Comparison of ENCODE assay signal across 11 mouse cellular contexts in the genomic region with DNA sequence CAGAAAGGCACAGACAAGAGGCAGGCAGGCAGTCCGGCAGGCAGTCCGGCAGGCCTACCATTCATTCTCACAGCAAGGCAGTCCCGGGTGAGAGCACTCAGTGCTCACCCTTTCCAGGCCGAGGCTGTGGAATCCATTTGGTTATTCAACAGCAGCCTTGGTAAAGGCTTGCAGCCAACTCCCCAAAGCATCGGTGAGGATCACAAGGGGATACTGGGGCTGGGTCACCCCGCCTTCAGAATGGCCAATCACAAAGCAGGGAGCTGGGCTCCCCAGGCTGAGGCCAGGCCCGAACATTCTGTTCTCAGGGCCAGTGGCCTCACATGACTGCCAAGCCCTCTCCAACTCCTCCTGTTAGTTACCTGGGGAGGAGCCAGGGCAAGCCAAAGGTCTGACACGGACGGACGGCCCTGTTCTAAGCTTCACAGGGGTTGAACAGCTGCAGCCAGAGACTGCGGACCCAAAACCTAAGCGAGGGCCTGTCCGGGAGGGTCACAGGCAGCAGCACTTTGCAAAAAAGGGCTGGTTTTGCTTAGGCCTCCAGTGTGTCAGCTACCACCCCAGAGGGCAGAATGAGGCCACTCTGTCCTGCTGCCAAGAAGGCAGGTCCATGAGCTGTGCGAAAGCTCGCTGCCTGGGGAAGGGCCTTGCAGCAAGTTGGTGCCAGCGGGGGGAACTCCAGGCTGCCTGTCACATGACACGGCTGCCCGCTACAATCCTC. TPM values are rescaled to one million over a fixed set of nuclear protein-coding genes. Genes with fewer than 3 reads are reported as not detected.
DNase-seq lines count a peak whose midpoint lies in the region; ATAC-seq lines count a peak whose summit lies in the region.
"Had no signal": no experiment of that assay in that cellular context is flagged by ENCODE, and none has a peak within 500 bp of the region (broad histone marks: within the 10 kb centered on the region; RNA-seq: fewer than 3 reads in every experiment).

No protein-coding gene starts in this region.

- no peak overlapping the region for H3K4me3 ChIP-seq in hindbrain, embryonic 15.5 days
- no peak overlapping the region for H3K4me3 ChIP-seq in hindbrain, embryonic 12.5 days
- H3K4me3 ChIP-seq: limb, embryonic 12.5 days; neural tube, embryonic 13.5 days had no signal

- 77% methylated on average over 18 of the region's 18 CpGs for WGBS in hindbrain, embryonic 15.5 days
- WGBS in hindbrain, embryonic 12.5 days = 87% methylated on average over 18 of the region's 18 CpGs

- ATAC-seq in hindbrain, embryonic 15.5 days (ENCODE audit: low FRiP score, low read depth) = peak; percentile 54
- no peak for ATAC-seq in hindbrain, embryonic 12.5 days (ENCODE audit: low FRiP score)

- peaks cover 15% of the 10 kb centered on the region for H3K4me1 ChIP-seq in hindbrain, embryonic 15.5 days (replicated peaks)
- H3K4me1 ChIP-seq in hindbrain, embryonic 12.5 days = peaks cover 7% of the 10 kb centered on the region

- DNase-seq in adrenal gland, adult 18-20 months (ENCODE audit: low spot score in 2 of 2) = peak; percentile 38 to 47
- peak; percentile 56 to 59 for DNase-seq in frontal cortex, adult 2 months (ENCODE audit: extremely low spot score in 1 of 2, low spot score in 1 of 2)
- DNase-seq in kidney, adult 18-20 months = peak; percentile 93
- peak; percentile 53 to 75 for DNase-seq in left cerebral cortex, postnatal 14 days (ENCODE audit: low spot score in 2 of 2)
- no peak for DNase-seq in c-Kit-positive CD71-positive TER-119-positive erythroid progenitor cells, embryonic 14.5 days (ENCODE audit: low spot score)
- no peak for DNase-seq in thymus, postnatal 10 days (ENCODE audit: low spot score in 2 of 2)

- peaks cover 14% of the 10 kb centered on the region for H3K27me3 ChIP-seq in hindbrain, embryonic 15.5 days
- peaks cover 10% of the 10 kb centered on the region for H3K27me3 ChIP-seq in hindbrain, embryonic 12.5 days

- no peaks in the 10 kb centered on the region for H3K36me3 ChIP-seq in hindbrain, embryonic 15.5 days
- H3K36me3 ChIP-seq in hindbrain, embryonic 12.5 days = no peaks in the 10 kb centered on the region
- H3K36me3 ChIP-seq: neural tube, embryonic 13.5 days had no signal

- no peak overlapping the region for H3K9ac ChIP-seq in hindbrain, embryonic 15.5 days
- H3K9ac ChIP-seq in hindbrain, embryonic 12.5 days = no peak overlapping the region
- H3K9ac ChIP-seq: limb, embryonic 12.5 days; neural tube, embryonic 13.5 days had no signal

- peak overlapping the region; percentile 51; the same call in 1 of the 2 replicates for H3K27ac ChIP-seq in hindbrain, embryonic 15.5 days (replicated peaks)
- H3K27ac ChIP-seq in hindbrain, embryonic 12.5 days = no peak overlapping the region
- H3K27ac ChIP-seq: limb, embryonic 12.5 days; neural tube, embryonic 13.5 days had no signal

- H3K9me3 ChIP-seq in hindbrain, embryonic 15.5 days = no peaks in the 10 kb centered on the region
- H3K9me3 ChIP-seq in hindbrain, embryonic 12.5 days (replicated peaks) = no peaks in the 10 kb centered on the region
- H3K9me3 ChIP-seq: limb, embryonic 12.5 days; neural tube, embryonic 13.5 days had no signal

- intact Hi-C loops in left cerebral cortex, postnatal 14 days (cut with DNase I) = no loop called here

- no peak overlapping the region for H3K4me2 ChIP-seq in hindbrain, embryonic 15.5 days
- H3K4me2 ChIP-seq in hindbrain, embryonic 12.5 days (replicated peaks) = no peak overlapping the region
- H3K4me2 ChIP-seq: limb, embryonic 12.5 days; neural tube, embryonic 13.5 days had no signal

RNA-seq across cellular contexts. Expression of a gene that starts 6.6 kb away (rescaled TPM):
- 4.3 and 4.9 TPM in 2 replicates for polyA plus RNA-seq in hindbrain, embryonic 15.5 days (2015; fragmentation: Nextera tagmentation; extraction: Ambion mirVana)
- polyA plus RNA-seq in hindbrain, embryonic 12.5 days (2016; fragmentation: Nextera tagmentation; extraction: Ambion mirVana) = 5.9 and 7.0 TPM in 2 replicates
- total RNA-seq in adrenal gland, adult 18-20 months (2021) = 10 to 100 TPM; 18.5 to 53.8 TPM
- 54.6 and 55.5 TPM in 2 replicates for polyA plus RNA-seq in frontal cortex, adult 2 months (2012; rRNA removed)
- 10 to 100 TPM; 27.1 to 33.7 TPM for total RNA-seq in left cerebral cortex, postnatal 14 days (2021)

RNA-seq across cellular contexts. Expression of a gene that starts 30.7 kb away (rescaled TPM):
- polyA plus RNA-seq in hindbrain, embryonic 15.5 days (2015; fragmentation: Nextera tagmentation; extraction: Ambion mirVana) = 155 and 158 TPM in 2 replicates
- polyA plus RNA-seq in hindbrain, embryonic 12.5 days (2016; fragmentation: Nextera tagmentation; extraction: Ambion mirVana) = 132 and 139 TPM in 2 replicates
- total RNA-seq in adrenal gland, adult 18-20 months (2021) = 10 to 100 TPM; 79.7 to 83.3 TPM
- 100 and 104 TPM in 2 replicates for polyA plus RNA-seq in frontal cortex, adult 2 months (2012; rRNA removed)
- total RNA-seq in left cerebral cortex, postnatal 14 days (2021) = 100 to 1,000 TPM; 103 to 111 TPM

RNA-seq across cellular contexts. Expression of a gene that starts 44.1 kb away (rescaled TPM):
- polyA plus RNA-seq in hindbrain, embryonic 15.5 days (2015; fragmentation: Nextera tagmentation; extraction: Ambion mirVana) = 24.7 and 25.5 TPM in 2 replicates
- polyA plus RNA-seq in hindbrain, embryonic 12.5 days (2016; fragmentation: Nextera tagmentation; extraction: Ambion mirVana) = 7.8 and 8.0 TPM in 2 replicates
- under 1 TPM; 0.20 to 0.26 TPM for total RNA-seq in adrenal gland, adult 18-20 months (2021)
- polyA plus RNA-seq in frontal cortex, adult 2 months (2012; rRNA removed) = 125 and 142 TPM in 2 replicates
- 100 to 1,000 TPM; 105 to 118 TPM for total RNA-seq in left cerebral cortex, postnatal 14 days (2021)
- total RNA-seq: CH12.LX had no signal

Comparison
In these comparisons a context has a peak if more than half of its experiments do, and no peak if none do; other contexts are left out.
1. DNase-seq: peak in adrenal gland, adult 18-20 months (2 of 2), frontal cortex, adult 2 months (2 of 2), kidney, adult 18-20 months (single experiment) and left cerebral cortex, postnatal 14 days (2 of 2); none in c-Kit-positive CD71-positive TER-119-positive erythroid progenitor cells, embryonic 14.5 days (single experiment) and thymus, postnatal 10 days (0 of 2).